Mouse (Mus musculus) lung, postnatal 0 days (tissue): ENCODE data around the gene Fbn1.

Source experiments
- CTCF ChIP-seq: IDR thresholded peaks from 2 replicates; pipeline ENCODE4 v1.5.1; 2016; ENCODE audit warnings: antibody characterized with exemption, mild to moderate bottlenecking
- EP300 ChIP-seq: IDR thresholded peaks from 2 replicates; pipeline ENCODE4 v1.6.1; 2016; ENCODE audit warnings: antibody characterized with exemption, mild to moderate bottlenecking, control low read depth

GRCm38 (mm10) chr2:125507893-125508292 is at the start of gene Fbn1:
- TF ChIP-seq CTCF (no peak), EP300 (no peak)
